Mouse (Mus musculus): Measurements from ENCODE around the gene Olfr220. TPM values are rescaled to one million over a fixed set of nuclear protein-coding genes. Genes with fewer than 3 reads are reported as not detected.

Olfr220 gene
- polyA plus RNA-seq (2012; rRNA removed) = not detected in 2 replicates

DNA sequence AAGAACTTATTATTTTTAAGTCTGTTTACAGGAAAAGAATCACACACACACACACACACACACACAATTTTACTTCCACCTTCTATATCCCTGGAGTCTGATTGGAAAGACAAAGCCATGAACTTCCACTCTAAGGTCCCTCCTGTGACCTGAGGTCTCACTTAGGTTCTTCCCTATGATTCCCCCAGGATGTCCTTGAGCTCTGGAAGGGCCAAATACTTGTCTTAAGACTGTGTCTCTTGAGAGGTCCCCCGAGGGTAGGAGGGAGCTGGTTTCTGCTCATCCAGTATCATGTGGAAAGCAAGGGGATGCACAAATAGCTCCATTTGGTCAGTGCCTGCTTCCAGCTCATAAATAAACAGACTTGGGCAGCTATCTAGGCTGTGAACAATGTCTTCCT, at the start of gene Olfr220:
Gene Olfr220 (plus strand): TSS at position 301 of the 400 bp plus-strand sequence.
- DNase-seq (ENCODE audit: low spot score) = no peak

DNA sequence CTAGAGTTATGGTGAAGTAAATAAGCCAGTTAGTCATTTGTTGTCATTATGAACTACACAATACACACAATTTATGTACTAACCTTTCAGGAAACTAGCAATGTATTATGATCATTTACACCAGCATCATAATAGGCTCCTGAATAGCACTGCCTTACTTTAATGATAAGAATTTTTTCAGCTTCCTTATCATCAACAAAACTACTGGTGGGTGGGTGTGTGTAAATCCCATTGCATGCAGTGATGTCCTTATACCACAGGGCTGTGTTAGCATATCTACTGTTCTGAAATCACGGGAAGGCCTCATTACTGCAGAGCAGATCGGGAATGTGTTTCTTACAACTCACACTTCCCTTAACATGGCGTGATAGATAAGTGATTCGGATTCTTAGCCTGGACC, 18.9 kb upstream of the Olfr220 start:
- DNase-seq (ENCODE audit: low spot score) = no peak

DNA sequence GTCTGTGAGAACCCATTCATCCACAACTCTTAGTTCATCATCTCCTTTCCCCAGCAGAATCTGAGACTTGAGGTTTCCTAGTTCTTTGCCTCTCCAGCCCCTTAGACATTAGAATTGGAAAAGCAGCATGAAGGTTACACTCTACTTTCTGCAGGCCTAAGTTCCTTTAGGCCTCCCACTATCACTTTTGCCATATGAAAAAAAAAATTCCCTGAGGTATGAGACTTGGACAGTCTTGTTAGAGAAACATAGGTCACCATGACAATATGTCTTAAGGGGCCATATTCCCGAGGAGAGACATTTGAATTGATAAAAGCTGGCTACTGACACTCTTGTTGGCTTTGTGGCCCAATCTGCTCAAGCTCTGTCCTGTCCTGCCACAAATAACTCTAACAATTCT, 18.1 kb upstream of the Olfr220 start, which contains the start of gene Olfr414:
Gene Olfr414 (plus strand): TSS at position 301 of the 400 bp plus-strand sequence.
- DNase-seq (ENCODE audit: low spot score) = no peak

DNA sequence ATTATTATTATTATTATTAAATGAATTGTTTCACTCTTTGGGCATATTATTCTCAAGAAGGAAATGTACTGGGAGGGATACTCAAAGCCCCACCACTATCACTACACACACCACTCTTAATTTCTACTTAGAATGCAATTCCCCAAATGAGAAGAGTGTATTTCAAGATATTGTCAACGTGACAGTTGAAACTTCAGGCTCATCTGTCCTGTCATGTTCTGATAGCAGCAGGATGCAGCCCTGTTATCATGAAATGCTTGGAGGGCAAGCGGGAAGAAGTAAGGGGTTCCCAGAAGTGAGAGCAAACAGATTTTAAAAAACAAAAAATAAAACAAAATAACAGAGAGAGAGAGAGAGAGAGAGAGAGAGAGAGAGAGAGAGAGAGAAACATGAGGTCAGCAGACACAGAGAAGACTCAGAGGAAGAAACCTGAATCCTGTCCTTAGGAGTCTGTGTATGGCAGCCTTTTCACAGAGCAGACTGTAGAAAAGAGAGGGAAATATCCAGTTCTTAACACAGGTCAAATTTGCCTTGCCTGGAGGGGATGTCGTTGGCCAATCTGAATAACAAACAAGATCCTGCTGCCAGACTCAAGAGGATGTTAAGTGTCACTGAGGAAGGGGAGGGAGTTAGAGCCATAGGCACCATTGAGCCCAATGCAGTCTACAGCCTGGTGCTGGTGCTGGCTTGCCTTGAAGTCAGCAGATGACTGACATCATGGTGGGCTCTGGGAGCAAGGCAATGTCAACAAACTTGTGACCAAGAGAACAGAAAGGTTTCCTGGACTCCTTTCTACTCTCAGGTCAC, 15.5 kb upstream of the Olfr220 start:
- DNase-seq (ENCODE audit: low spot score) = no peak

DNA sequence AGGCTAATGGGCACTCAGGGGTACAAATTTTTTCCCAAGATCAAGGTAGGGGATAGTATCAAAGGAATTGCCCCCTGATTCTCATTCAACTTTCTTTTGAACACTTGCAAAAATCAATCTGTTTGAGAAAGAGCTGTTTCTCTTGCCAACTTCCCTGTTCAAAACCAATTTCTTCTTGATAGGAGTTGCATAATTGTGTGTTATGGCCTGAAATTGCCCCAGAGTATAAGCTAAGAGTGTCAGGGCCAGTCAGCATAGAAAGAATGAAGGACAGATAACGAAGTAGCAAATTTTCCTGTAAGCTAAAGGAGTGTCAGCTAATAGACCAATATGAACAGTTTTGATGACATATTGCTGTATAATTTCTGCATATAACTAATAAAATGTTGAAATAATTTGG, 14.5 kb upstream of the Olfr220 start:
- no peak for DNase-seq (ENCODE audit: low spot score)

DNA sequence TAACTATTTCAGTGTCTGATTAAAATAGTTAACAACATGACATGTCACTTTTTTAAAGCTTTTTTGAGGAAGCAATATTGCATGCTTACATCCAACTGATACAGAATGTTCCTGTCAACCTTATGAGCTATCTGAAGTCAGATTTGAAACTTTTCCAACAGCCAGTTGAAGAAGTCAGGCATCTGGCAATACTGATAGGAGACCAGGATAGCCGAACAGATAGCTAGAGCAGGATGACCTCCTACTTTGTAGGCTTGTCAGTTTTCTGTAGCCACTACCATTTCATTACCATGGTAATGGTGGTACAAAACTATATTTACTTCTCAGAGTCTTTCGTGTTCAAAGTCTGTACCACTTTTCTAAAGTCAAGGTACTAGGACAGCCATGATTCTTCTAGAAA, 13.5 kb upstream of the Olfr220 start:
- DNase-seq (ENCODE audit: low spot score) = no peak

DNA sequence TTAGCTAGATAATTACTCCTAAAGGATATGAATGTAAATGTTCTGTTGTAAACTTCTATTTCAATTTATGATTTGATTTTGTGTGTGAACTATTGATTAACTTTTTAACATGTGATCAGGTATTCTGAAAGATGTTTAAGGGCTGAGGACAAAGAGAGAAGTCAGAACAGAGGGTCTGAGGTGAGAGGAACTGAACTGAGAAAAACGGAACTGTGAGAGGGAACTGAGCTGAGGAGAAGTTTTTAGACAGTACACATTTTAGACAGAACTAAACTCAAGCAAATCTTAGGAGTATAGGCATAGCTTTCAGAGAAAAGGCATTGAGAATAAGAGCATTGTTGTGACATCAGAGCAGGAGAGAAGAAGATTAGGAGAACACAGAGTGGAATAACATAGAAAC, 7.8 kb upstream of the Olfr220 start:
- DNase-seq (ENCODE audit: low spot score) = no peak

DNA sequence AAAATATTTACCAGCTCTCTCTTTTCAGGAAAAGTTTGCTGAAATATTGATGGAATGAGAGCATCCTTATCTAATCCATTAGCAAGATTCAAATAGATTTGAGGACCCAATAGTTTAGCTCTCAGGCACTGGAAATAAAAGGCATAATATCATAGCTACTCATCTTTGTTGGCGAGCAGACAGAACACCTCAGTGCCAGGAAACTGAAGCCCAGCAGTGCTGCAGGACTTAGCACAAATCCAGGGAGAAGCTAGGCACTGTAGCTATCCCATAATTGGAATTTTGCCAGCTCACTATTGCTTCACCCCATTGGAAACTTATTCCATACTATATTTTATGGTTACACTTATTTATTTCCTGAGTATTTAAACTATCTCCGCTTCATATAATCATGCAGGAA, 13.2 kb downstream of the Olfr220 start:
- no peak for DNase-seq (ENCODE audit: low spot score)

DNA sequence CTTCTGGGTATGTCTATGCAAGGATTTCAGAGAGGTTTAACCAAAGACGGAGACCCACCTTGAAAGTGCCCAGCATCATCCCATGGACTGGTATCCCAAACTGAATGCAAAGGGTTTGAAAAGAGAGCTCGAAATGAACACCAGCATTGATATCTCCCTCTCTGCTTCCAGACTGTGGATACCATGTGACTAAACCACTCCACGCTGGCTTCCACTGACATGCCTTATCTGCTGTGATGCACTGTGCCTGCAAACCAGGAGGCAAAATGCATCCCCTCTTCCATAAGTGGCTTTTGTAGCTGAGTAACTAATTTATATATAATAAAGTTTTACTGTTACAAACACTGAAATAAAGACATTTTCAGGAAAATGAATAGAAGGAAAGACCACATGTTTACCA, 23.5 kb downstream of the Olfr220 start:
- DNase-seq (ENCODE audit: low spot score) = no peak

DNA sequence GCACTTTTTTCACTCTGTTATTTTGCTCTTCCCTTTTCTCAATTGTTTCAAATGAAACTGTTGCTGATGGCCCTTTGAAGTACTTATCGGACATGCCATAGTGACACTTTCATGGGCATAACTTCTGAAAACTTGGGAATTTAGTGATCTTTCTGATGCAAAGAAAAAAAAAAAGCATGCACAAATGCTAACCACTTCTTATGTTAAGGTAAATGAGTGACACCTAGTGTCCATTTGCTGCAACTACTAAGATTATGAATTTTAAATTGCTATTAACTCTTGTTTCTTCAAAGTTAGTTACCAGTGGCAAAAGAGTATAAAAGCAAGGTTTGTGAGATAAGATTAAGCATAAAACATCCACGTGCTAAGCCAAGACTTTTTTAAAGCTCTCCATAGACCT, 24.4 kb downstream of the Olfr220 start:
- DNase-seq (ENCODE audit: low spot score) = no peak

DNA sequence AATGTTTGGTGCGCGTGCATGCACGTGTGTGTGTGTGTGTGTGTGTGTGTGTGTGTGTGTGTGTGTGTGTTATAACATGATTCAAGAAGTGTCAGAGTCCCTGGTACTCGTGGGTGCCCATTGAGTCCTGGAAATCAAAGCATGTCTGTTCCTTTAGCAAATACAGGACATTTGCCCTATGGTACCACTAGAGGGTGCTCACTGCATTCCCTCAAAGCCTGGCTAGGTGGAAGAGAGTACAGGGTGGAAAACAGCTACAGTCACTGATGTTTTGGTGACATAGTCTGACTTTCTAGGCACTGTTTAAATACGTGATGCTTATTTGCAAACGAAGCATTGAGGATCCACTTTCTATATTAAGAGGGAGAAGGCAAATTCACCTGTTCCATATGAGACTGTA, 27.9 kb downstream of the Olfr220 start:
- DNase-seq (ENCODE audit: low spot score) = no peak

DNA sequence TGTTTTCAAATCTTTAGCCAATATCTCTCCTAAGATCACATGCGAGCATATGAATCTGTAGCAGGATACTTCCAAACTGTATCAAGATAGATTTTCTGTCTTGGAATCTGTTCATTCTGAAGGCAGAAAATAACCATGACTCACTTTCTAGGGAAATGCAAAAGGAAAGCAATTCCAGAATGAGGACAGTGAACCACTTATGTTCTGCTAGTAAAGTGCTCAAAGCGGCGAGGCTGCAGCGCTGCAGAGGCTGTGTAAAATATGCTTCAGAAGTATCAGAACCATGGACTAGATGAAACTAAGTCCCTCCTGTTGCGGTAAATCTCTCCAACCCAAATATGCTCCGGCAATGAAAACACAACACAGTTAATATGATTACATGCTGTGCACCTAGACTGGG, 40.7 kb downstream of the Olfr220 start:
- no peak for DNase-seq (ENCODE audit: low spot score)

DNA sequence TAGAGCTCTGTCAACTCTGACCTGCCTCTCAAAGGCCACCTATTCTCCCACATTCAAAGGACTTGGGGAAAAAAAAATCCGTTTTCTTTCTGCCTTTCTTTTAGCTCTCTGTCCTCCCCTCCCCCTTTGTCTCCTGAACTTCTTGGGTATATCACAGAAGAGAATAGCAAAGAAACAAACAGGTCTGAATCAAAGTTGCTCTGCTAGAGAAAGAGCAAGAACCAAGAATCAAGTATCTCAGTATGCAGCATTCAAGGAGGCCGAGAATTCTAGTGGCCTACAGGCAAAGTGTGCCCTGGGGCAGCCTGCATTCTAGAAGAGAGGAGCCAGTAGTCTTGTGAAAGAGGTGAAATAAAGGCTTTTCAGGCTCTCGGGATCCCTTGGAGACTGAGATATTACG, 58.2 kb downstream of the Olfr220 start:
- DNase-seq (ENCODE audit: low spot score) = no peak

Other genes starting within 250 kb of the Olfr220 start
- gene Olfr419, start 190.0 kb upstream of the Olfr220 start, polyA plus RNA-seq (2012; rRNA removed) = not detected in 2 replicates
- not detected in 2 replicates for gene Mptx1, start 111.6 kb upstream of the Olfr220 start, polyA plus RNA-seq (2012; rRNA removed)
- gene Olfr417, start 77.0 kb upstream of the Olfr220 start, polyA plus RNA-seq (2012; rRNA removed) = not detected in 2 replicates
- gene Olfr248, start 51.0 kb upstream of the Olfr220 start, polyA plus RNA-seq (2012; rRNA removed) = not detected in 2 replicates
- gene Olfr414, start 18.0 kb upstream of the Olfr220 start, polyA plus RNA-seq (2012; rRNA removed) = not detected in 2 replicates
- 0.04 and 0.09 TPM in 2 replicates for gene Fmn2, start 59.7 kb downstream of the Olfr220 start, polyA plus RNA-seq (2012; rRNA removed)

Data from urinary bladder, adult 2 months (tissue).